Mouse (Mus musculus) embryo, embryonic 11.5 days (tissue): ENCODE data around the gene Ogfrl1.

Source experiments
- DNase-seq: peaks from one replicate; pipeline ENCODE4 v3.0.0-alpha.2; 2012; ENCODE audit warnings: low read depth, low spot score

The Ogfrl1 gene

DNA sequence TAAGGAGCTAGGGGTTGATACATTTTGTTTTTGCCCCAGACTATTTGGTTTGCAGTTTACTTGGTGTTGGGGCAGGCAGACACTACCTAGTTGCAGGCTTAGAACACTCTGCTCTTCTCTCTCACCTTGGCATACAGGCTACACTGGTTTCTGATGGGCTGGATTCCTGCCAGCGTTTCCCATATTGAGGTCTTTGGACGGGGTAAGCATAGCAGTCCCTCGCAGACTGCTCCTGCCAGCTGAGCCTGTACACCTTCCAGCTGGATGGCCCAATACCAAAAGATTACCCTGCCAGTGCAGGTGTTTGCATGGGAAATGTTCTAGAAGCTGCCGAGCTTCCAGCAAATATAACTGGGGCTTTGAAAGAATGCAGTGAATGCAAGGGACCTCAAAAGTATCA, 45.8 kb downstream of the Ogfrl1 start:
- no peak for DNase-seq

DNA sequence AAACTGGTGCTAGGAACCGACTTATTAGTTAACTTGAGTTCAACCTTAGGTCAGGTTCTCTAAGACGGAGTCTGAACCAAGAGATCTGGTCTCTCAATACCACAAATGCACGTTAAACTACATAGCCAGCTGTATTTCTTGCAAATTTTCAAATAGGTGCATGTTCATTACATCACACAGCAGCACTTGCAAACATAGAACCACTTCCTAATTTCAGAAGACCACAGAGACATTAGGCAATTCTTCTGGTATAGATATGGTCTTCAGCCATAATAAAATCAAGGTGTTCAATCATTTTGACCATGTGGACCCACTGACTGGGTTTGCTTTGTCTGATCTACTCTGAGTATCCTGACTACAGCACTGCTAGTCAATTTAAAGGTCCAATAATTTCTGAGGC, 51.9 kb downstream of the Ogfrl1 start:
- no peak for DNase-seq

DNA sequence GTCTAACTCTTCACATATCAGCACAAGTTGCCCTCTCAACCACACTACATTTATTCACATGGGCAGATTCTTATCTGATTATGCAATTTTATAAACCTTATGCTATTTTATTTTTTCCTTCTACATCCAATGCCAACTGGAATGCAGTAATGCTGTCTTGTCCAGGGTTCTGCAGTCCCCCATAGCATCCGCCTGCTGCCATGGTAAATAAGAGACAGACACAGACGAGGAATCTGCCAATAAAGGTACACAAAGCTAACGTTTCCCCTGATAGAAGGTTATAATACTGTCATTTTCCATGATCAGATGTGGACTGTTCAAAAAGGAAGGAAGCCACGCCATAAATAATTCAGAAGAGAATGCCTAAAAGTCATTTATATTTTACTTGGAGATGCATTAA, 54.7 kb downstream of the Ogfrl1 start:
- DNase-seq, result no peak

DNA sequence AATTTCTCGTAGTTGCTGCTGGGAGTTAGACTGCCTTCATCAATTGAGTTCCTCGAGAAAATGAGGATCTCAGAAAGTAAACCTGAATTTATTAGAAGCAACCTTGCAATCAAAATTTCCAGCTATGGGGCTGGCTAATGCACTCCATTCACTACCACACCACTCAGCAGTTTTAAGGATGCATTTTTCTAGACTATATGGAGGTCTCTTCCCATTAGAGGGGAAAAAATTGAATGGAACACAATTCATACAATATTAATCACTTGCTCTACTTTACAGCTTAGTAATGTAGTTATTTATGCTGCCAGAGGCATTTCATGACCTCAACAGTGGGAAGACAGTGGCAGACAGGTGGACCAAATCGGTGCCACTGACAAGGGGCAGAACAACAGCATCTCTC, 55.3 kb downstream of the Ogfrl1 start:
- DNase-seq, result no peak

DNA sequence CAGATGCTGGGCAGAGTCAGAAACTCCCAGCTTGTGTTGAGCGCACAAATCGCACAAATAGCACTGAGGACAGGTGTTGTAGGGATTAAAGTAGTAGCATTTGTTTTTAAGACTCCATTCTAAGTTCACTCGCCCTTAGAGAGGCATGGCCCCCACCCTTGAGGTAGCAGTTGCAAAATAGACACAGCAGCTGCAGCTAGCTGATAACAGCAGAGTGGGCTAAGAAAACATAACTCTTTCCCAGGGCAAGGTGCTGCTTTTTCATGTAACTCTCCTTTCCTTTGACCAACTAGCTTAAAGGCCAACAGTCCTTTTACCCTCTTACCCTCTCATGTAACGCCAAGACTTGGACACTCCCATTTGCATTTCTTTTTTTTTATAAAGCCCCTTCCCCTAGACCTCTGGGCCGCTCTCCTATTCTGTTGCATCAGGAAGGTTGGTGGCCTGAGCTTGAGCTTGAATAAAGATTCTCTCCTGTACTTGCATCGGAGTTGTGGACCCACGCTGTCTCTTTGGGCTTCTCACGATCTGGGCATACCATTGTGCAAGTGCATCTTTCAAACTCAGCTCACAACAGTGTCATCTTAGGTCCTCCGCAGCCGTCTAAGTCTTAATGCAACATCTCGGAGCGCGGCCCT, 61.7 kb downstream of the Ogfrl1 start:
- no peak for DNase-seq

DNA sequence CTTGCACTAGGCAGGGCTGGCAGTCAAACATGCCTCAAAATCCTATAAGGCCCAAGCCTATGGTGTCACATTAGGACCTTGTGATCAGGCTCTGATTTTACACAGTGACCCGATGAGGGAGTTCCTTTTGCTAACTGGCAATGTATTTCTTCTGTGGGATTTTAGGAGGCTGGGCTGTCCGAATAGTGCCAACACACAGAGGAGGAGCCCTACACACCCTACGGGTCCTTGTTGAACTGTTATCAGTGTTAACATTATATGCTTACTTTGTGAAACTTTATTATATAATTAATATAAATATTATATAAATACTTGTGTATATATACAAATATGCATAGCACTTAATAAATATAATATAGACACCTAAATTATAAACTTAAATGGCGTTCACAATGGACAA, 62.5 kb downstream of the Ogfrl1 start:
- DNase-seq, result no peak

DNA sequence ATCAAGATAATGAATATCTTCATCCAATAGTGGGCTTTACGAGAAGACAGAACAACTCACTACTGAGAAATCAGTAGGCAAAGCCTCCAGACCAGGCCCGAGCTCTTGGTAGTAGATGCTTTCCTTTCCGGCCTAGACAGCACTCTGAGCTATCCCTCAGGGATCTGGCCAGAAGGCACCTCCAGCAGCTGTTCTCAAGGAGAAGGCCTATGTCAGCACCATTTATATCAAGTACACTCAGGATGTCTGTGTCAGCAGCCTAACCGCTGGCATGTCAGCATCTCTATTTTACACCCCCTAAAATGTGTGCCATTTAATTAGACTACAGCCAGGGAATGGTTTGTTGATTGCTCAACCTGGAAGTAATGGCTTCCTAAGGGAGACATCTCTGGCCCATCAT, 65.4 kb downstream of the Ogfrl1 start:
- no peak for DNase-seq

DNA sequence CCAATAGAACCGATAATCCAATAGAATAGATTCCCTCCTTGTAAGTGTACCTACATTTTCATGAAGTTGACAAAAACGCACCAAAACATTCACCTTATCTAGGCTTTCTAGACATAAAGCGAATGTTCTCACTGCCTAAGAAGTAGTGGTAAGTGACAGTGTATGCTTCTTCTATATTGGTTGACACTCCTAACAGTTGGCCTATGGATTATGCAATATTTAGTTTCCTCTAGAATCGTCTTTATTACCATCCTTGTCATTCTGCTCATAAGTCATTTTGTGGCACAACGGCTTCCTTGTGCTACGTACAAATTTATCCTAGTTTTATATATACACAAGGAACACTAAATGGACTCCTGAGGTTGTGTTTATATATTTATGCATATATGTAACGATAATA, 72.4 kb downstream of the Ogfrl1 start:
- no peak for DNase-seq

DNA sequence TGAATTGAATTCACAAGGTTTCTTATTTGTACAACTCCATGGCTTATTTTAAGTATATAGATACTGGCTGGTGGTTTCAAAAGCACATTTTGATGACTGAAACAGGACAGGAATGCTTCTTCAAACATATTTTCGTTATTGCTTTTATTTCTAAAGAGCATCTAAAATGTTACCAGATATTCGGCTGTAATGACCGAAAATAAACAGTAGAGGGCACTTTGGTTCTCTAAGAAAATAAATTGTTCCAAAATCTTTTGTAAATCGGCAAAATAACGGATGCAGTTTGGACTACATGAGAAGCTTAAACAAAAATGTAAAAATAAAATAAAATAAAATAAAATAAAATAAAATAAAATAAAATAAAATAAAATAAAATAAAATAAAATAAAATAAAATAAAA, 73.3 kb downstream of the Ogfrl1 start:
- DNase-seq, result peak; percentile 20

DNA sequence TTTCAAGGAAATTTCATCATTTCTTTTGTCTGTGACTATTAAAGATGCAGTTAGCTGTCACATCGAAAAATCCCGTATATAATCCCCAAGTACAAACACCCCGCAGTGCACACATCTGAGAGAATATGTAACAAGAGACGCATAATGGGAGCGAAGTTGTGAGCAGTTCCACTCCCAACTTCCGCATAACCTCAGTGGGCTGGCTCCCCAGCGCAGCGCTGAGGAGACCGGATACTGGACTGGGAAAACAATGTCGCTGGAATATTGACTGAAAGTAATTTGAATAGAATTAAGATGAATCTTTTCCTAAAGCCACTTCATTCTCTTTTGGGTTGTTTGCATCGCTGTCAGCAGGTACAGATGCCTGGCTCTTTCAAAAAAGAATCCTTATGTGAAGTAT, 74.3 kb downstream of the Ogfrl1 start:
- no peak for DNase-seq

DNA sequence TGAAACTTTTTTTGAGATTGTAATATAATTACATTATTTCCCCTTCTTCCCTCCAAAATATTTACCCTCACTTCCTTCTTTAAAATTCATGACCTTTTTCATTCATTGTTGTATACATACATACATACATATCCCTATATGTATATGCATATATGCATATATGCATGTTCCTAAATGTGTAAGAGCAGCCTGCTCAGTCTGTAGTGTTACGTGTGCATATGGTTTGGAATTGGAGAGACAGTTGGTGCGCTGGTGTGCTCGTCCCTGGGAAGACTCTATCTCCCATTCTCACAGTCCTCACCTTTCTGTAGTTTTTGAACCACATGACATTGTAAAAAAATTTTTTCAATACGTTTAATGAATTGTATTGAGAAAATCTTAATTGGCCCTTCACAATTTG, 75.4 kb downstream of the Ogfrl1 start:
- DNase-seq, result no peak

DNA sequence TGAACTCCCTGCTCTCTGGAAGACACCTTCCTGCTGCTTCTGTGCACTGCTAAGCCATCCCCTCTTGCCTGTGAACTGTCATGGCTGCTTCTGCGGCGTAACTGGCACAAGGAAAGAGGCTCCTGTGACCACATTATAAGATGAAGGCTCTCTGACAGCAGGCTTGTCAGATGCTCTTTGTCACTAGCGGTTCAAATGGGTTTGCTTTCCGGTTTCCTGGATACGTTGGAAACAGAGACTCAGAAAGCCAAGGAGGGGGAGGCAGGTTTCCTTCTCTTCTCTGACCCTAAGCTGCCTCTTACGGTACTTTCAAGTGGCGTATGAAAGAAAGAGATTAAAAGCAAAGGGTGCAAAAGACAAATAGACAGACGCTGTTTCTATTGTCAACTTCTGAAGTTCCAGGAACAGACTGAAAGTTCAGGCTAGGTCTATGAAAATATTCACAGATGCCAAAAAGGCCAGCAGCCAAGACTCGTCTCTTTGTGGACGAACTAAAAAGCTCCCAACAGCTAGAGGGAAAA, 76.2 kb downstream of the Ogfrl1 start:
- no peak for DNase-seq

DNA sequence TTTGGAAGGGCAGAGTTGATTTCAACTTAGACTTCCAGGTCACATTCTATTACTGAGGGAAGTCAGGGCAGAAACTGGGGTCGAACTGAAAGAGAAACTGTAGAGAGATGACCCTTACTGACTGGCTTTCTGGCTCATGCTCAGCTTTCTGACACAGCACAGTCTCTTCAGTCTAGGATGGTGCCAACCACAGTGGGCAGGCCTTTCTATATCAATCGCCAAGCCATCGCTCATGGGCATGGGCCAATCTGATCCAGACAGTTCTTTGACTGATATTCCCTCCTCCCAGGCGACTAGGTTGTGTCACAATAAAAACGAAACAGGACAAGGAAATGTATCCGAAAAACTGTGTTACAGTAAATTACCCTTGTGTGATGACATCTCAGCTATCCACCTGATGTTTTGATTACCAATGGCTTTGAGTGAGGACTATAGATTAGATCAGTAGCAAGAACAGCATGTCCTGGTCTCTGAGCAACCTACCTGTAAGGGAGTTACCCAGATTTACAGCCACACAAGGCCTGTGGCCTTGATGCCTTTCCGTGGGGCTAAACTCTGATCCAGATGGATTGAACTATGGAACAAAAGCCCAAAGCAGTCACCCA, 76.9 kb downstream of the Ogfrl1 start:
- DNase-seq, result no peak
